Mouse (Mus musculus): ENCODE data around the gene Fam241a.

Gene Fam241a

GRCm38 (mm10) chr3:127895792-127896541, at the start of gene Fam241a:
TSS of gene Fam241a (minus strand) at chr3:127896324.
- DNase-seq: peak; percentile 84 to 92

GRCm38 (mm10) chr3:127932453-127932852, 36.3 kb upstream of the Fam241a start:
- DNase-seq: no peak

GRCm38 (mm10) chr3:127930326-127931012, 34.3 kb upstream of the Fam241a start:
- no peak for DNase-seq

- DNase-seq: peak; percentile 15 to 53
Observed at GRCm38 (mm10) chr3:127929921-127930320, 33.8 kb upstream of the Fam241a start.

GRCm38 (mm10) chr3:127926635-127927183, 30.6 kb upstream of the Fam241a start:
- no peak for DNase-seq

- DNase-seq: no peak
Observed at GRCm38 (mm10) chr3:127924464-127924863, 28.3 kb upstream of the Fam241a start.

- DNase-seq: no peak
Observed at GRCm38 (mm10) chr3:127923183-127923582, 27.1 kb upstream of the Fam241a start.

- no peak for DNase-seq
Observed at GRCm38 (mm10) chr3:127922125-127922524, 26.0 kb upstream of the Fam241a start.

GRCm38 (mm10) chr3:127917999-127918661, 22.0 kb upstream of the Fam241a start:
- DNase-seq: no peak

- DNase-seq: no peak
Observed at GRCm38 (mm10) chr3:127917549-127917948, 21.4 kb upstream of the Fam241a start.

GRCm38 (mm10) chr3:127915656-127916334, 19.7 kb upstream of the Fam241a start:
- no peak for DNase-seq

GRCm38 (mm10) chr3:127913885-127914709, 18.0 kb upstream of the Fam241a start:
- DNase-seq: no peak

- DNase-seq: no peak
Observed at GRCm38 (mm10) chr3:127909941-127910340, 13.8 kb upstream of the Fam241a start.

GRCm38 (mm10) chr3:127894981-127895779, 944 bp downstream of the Fam241a start:
- no peak for DNase-seq

GRCm38 (mm10) chr3:127893902-127894301, 2.2 kb downstream of the Fam241a start:
- no peak for DNase-seq

GRCm38 (mm10) chr3:127891906-127892305, 4.2 kb downstream of the Fam241a start:
- no peak for DNase-seq

GRCm38 (mm10) chr3:127890008-127890407, 6.1 kb downstream of the Fam241a start:
- DNase-seq: no peak

- DNase-seq: no peak
Observed at GRCm38 (mm10) chr3:127889570-127889969, 6.6 kb downstream of the Fam241a start.

GRCm38 (mm10) chr3:127881684-127882083, 14.4 kb downstream of the Fam241a start:
- DNase-seq: no peak

- no peak for DNase-seq
Observed at GRCm38 (mm10) chr3:127879968-127880367, 16.2 kb downstream of the Fam241a start.

GRCm38 (mm10) chr3:127875509-127875908, 20.6 kb downstream of the Fam241a start:
- no peak for DNase-seq
